Mouse (Mus musculus) hindlimb bud, embryonic 11.5 days (tissue): Measurements from ENCODE around the gene Gadd45gip1.

Experiments used
- DNase-seq: peaks from one replicate; pipeline ENCODE4 v3.0.0-alpha.2; 2012; ENCODE audit warnings: low read depth, low spot score; ENCODE audit errors: extremely low spot score

Gadd45gip1 gene

DNA sequence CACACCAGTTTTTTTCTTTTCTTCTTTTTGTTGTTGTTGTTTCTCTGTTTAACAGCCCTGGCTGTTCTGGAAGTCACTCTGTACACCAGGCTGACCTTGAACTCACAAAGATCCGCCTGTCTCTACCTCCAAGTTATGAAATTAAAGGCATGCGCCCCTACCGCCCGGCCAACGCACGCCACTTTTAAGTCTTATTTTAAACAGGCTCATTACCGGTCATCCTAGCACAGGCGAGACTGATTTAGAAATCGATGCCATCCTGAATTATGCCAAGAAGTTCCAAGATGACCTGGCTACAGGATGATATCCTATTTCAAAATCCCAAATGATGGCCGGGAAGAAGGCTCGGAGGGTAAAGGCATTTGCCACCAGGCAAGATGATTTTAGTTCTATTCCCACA lies at the start of gene Gadd45gip1:
Gene Gadd45gip1 (plus strand): TSS at position 33 of the 400 bp plus-strand sequence.
- DNase-seq, result no peak

DNA sequence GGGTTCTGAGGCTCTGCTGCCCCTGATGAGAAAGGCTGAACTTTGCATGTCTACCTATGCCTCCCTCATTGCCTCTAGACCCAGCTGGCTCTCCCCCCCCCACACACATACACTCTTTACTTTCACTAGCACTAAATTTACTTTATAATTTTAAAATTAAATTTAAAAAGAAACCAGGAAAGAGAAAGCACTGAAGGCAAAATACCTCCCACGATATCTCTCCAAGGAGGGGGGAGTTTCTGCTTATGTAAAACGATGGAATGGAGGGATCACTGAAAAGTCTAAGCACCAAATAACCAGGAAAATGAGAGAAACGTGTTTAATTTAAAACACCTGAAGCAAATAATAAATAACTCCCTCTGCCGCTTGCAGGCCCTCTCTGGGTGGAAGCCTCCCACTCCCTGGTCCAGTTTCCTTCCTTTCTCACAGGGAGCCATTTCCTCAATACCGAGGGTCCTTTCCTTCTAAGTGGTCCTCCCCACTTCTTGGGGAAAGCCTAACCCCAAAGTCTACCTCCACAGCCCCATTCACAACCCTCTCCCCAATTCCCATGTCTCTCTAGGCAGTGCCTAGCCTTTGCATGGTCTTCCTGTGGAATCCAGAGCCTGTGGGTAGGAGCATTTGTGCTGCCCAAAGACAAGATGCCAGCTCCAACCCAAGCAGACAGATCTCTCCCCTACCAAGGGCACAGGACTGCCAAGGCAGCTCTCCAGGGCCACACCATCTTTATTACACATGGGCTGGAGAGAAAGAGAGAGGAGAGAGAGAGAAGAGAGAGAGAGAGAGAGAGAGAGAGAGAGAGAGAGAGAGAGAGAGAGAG lies 49.4 kb upstream of the Gadd45gip1 start:
- no peak for DNase-seq

DNA sequence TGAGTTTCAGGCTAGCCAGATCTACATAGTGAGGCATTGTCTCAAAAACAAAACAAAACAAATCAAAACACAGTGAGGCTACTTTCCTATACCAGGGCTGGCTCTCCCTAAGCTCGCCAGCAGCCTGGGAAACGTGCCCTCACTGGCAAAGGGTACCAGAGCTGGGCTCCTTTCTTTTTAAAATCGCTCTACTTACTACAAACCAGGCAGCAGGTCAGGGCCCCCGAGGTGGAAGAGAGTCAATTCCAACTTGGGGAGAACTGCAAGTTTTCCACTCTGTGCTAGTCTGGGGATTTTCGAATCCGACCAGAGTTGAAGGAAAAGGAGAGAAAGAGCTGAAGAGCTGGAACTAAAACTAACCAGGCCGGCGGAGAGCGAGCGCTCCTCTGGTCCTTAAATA lies 48.6 kb upstream of the Gadd45gip1 start:
- DNase-seq, result no peak

DNA sequence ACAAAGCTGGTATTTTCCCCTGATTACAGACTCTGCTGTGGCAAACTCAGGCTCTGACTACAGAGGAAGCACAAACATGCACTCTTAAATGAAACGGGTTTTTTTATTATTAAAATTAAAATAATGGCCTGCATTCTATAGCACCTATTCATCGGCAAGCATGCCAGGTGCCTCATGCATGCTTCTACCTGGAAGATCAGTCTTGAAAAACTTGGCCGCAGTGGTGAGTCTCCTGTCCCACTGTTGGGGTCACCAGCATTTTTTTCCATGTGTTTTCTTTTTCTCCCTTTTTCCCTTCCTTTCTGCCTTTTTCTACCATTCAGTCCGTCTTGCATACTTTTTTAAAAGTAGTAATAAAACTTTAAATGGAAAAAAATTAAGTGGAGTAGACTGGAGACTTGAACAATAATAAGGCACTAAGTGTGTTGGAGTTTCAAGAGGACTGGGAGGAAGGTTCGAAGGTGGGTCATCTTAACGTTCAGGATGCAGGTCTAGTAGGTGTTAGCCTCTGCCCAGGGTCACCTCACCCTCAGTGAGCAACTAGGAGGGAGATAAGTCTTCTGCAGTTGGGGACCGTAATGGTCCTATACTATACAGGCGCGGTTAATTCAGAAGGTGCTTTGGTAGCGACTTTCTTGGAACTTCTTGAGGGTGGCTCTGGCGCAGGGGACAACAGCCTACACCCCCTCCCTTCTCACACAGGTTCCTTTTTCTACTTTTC lies 48.0 kb upstream of the Gadd45gip1 start:
- DNase-seq, result no peak

DNA sequence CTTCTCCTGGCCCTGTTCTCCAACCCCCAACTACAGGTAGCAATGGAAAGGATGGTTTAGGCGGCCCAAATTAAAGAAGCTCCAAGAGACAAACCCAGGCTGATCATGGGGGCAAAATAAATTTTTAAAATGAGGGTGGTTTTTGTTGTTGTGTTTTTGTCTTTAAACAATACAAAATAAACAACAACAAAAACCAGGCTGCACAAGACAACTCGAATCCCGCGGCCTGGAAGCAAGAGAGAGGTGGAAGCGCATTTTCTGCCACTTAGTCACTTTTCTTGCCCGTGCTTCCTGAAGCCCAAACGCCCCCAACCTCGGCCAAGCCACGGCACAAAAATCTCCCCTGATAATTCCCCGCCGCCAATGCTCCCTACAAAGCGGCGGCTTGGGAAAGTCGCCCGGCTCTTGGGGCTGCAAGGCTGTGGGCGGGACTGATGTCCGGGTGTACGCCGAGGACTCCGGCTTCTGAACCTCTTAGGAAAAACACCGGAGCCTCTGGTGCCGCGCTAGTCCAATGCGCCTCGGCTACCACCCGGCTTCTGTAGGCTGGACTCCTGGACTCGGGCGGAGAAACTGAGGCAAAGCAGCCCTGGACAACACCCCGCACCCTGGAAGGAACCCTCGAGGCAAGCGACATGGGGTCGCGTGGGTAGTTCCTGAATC lies 47.3 kb upstream of the Gadd45gip1 start:
- no peak for DNase-seq

DNA sequence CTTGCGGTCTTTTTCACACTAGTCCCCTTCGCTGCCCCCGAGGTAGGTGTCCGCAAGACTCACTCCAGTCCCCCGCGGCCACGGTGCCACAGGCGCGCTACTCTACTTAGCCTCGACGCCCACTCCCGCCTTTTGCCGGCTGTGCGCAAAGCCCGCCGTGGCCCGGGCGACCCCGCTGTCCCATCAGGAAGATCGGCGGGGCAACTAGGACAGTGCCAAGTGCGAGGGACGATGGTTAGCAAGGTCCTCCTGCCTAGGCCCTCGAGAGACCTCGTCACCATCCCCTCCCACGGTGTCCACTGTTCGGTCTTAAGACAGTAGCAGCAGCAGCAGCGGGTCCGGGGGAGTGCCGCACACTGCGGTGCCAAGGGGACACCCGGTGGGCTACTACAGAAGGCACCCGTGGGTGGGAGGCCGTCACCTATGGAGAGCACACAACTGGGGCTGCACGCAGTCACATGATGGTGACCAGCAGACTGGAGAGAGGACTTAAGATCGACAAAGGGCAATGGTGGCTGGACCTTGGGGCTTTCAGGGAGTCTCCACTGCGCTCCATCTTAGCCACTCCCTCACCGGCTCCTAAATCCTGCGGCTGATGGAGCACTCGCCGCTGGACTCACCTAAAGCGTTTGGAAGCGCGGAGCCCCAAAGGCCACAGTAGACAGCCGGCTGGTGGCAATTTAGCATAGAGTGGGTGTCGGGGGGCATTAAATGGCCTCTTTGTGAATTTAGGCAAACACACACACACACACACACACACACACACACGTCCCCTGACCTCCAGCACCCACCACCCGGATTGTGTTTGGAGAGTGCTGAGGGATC lies 46.4 kb upstream of the Gadd45gip1 start:
- DNase-seq, result no peak

DNA sequence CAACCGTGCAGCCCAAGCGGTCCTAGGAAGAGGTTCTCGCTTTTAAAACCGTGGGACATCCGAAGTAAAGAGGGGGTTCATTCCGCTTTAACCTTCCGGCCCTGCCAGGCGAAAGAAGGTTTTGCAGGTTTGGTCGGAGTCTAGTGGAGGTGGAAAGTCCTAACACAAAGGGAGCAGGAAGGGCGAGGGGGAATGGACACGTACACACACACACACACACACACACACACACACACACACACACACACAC lies 45.9 kb upstream of the Gadd45gip1 start:
- DNase-seq, result no peak

DNA sequence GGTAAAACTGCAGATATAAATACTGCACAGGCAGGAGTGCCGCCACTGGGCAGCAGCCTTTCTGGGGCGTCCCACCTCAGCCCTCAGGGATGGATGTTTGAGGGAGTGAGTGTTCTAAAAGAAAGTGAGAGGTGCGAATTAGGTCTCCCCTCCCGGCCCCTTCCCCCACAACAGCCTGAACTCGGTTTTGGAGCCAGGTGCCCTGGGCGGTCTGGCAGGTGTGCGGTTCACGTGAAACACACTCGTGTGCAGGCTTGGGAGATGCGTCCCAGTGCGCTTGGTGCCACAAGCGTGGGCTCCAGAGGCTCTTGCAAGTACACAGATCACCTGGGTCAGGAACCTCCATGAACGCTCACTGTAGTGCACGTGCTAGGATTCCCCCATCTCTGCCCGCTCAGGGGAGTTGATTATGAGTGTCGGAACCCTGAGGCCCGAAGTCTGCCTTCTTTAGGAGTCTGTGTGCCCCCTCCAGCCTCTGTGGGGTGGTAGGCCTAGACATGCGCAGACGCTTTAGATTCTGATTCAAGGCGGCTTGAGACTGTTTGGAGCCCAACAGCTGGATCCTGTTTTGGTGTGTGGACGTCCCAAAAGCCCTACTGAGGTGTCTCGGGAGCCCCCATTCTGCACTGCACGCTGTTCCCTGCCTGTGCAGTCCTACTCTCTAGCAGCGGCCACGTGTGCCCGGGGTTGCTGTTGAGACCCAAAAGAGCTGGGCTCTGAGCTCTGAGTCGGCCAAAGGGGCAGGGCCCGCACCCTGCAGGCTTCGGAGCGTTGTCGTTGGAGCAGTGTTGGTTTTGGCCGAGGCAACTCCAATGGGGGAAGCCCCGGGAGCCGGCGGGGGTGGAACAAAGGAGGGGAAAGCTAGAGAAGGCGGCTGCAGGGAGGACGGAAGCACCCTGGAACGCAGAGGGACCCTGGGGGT lies 45.3 kb upstream of the Gadd45gip1 start:
- no peak for DNase-seq

DNA sequence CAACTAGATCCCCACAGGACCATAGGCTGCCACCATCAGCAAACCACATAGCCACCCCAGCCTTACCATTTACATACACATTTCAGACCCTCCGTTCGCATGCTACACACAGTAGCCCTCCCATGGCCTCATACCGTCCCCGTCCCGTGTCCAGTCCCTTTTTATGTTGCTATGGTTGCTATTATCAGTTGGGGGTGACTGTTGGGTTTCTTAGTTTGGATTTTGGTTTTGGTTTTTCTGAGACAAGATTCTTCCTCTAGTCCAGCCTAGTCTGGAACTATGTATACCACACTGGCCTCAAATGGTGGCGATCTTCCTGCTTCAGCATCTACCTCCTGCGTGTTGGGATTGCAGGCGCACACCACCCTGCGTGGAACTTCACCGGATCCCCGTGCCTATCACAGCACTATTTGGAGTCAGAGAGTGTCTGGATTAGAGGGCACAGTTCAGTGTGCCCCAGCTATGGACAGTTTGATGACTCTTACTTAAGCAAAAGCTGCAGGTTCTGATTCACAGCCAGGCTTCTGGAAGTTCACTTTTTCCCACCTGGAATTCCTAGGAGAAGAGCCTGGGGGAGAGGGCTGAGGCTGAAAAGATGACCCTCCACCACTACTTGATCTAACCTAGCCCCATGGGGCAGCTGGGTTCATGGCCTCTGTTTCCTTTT lies 44.4 kb upstream of the Gadd45gip1 start:
- DNase-seq, result no peak

DNA sequence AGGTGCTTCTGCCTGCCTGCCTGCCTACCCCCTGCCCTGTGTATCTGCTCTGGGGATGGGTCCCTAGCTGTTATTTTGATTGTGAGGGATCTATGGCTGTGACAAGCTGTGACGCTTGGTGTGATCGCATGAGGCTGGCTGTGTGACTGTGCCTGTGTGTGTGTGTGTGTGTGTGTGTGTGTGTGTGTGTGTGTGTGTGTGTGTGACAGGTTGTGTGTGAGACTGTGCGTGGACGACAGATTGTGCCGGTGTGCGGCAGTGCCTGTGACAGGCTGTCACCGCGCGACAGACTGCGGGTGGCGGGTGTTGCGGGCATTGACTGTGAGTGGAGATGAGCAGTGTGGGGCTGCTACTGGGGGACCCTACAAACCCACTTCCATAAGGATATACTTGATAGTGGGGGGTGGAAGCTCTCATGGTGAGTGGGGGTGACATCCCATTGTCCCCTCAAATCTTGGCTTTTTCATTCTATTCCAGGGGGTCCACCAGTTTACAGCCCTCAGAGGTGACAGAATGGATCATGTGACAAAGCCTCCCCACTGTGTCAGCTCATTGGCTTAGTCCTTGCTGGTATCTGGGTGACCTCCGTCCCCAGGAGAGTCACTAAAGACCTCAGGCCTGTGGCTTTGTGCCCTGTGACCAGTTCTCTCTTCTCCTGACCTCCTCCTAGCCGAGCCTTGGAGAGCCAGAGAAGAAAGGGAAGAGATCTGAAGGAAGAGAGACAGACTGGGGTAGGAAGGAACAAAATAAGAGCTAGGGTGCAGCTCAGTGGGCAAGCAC lies 43.6 kb upstream of the Gadd45gip1 start:
- no peak for DNase-seq

DNA sequence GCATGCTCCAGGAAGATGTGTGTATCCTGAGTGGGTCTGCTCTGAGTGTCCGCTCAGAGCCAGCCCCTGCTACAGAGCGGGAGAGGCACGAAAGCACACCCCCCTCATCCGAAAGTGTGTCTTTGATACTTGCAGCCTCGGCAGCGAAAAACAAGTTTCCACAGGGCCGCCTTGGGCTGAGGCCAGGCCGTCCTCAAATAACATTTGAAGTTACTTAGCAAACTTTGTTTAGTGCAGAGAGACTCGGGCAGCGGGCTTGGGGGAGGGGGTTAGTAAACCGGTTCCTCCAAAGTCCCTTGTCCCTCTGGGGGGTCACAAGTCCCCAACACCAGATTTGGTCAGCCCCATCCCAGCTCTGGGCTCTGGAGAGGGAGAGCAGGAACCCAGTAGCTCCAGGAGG lies 42.4 kb upstream of the Gadd45gip1 start:
- no peak for DNase-seq

DNA sequence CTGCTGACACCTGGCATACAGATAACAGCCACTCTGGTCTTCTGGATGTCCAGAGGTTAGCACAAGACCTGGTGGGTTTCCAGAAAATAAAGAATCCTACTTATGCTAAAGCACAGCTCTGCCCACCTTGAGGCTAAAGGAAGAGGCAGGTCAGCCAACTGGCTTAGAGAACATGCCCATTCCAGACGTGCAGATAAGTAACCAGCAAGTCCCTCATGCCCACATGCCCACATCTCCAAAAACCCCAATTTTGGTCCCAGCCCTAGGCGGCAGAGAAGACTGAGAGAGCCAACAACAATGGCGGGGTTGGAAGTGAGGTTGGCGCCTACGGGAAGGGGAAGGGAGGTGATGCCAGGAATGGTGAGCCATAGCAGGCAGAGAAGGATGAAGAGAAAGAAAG lies 42.0 kb upstream of the Gadd45gip1 start:
- DNase-seq, result no peak

DNA sequence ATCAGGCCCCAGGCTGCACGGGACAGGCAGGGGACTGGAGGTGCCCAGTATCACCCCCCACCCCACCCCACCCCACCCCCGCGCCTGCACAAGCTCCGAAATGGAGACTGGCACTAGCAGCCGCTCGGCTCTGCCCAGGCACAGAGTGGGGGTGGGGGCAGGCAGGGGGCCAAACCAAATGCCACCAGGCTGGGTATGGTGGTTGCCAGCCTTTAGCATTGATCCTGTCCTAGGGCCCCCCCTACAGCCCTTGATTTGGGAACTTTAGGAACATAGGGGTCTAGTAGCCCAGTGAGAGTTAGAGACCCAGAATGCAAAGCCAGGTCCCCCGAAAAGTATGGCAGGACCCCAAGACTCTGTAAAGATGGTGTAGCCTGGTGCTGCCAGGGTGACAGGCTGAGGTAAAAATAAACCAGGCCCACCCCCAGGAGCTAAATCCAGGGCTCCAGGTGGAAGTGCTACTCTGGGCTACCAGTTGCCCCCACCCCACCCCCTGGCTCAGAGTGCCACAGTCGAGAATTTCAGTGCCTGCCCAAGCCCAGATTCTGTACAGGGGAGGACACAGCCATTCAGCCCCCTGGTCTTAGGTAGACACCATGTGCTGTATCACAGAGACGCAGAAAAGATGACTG lies 41.4 kb upstream of the Gadd45gip1 start:
- no peak for DNase-seq

DNA sequence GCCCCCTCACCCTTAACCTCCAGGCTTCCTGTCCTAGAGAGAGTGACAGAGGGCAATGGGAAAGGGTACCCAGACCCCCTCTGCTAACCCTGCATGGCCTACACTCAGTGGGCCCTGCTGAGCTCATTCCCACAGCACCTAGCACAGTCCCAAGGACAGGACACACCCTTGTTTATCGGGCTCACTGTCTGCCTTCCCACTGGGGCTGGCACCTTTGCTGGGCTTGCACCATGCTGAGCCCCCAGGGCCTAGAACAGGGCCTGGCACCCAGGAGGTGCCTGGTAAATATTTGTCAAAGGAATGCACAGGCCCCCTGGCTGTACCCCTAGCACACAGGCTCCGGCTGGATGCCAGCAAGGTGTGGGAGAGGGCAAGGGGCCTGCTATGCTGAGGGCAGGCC lies 40.8 kb upstream of the Gadd45gip1 start:
- DNase-seq, result no peak

DNA sequence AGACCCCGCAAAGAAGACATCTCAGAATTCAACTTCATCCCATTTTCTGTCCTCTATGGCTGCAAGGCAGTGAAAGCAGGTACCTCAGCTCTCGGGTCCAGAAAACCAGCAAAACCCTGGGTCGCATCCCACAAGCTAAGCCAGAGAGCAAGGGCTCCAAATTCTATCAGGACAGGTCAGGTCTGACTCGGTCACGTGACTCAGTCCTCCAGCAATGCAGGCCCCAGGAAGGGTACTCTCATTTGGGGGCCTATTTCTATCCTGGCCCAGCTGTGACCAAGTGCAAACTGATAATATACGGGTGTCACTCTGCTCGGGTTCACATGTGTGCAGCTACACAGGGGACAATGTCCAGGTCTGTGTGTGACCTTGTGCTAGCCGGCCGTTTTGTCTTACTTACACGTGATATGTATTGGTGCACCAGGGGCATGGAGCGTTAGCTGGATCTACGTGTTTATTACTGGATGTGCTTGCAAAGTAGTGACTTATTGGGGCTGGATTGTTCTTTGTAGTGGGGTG lies 38.8 kb upstream of the Gadd45gip1 start:
- DNase-seq, result no peak

DNA sequence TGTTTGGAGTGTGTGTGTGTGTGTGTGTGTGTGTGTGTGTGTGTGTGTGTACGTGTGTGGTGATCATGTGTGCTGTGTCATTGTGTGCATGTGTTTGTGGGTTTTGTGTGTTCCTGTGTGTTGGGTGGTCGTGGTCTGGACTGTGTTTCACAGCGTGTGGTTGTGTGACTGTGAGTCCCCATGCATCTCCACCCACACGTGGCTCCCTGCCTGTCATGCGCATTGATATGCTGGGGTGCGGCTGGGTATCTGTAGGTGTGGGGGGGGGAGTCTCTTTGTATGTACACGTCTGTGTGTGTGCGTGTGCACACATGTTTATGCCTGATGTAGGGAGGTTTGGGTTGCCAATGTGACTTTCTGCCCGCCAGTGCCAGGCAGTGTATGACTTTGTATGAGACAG lies 38.2 kb upstream of the Gadd45gip1 start:
- no peak for DNase-seq

DNA sequence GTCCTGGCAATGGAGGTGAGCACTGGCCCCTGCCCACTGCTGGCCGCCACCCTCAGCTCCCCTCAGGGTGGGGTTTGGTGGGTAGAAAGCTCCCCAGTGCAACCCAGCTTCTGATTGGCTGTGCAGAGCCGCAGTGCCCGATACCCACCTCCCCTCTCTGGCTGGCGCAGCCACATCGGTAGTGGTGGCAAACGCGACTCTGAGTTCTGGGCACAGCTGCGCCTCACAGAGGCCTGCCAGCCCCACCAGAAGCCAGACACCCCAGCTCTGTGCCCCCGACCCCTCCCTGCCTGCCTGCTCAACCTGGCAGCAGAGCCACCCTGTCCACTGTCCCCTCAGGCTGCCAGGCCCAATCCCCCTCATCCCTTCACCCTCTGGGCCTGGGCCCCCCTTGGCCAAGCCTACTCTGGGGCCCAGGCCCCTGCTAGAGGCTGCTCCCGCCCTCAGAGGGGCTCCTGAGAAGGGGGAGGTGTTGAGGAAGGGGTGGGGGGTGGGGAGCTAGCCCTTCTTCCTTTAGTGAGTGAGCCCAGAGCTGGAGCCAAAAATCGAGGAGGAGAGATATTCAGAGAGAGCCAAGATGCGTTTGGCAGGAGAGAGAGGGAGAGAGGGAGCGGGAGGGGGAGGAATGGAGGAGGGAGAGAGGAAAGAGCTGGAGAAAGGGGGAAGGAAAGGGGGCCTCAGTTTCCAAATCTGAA lies 37.4 kb upstream of the Gadd45gip1 start:
- DNase-seq, result no peak

DNA sequence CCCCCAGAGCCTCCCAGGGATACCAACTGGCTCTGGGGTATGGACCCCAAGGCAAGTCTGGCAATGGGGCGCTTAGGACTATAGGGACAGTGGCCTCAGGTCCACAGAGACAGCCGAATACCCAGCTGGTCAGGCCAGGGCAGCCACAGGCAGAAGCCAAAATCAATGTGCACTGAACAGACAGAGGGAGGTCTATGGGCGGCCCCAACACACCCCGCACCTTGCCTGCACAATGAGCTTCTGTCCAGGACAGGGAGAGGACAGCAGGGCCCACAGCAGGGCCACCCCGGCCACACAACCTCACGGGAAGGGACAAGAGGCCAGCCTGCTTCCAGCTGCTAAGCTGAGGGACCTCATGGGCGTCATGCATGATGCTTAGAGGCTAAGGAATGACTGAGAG lies 36.8 kb upstream of the Gadd45gip1 start:
- no peak for DNase-seq
